Mouse (Mus musculus): ENCODE measurements around the gene Kif17. TPM values are rescaled to one million over a fixed set of nuclear protein-coding genes. Genes with fewer than 3 reads are reported as not detected.

The Kif17 gene
- polyA plus RNA-seq, 1 experiment from 2014 or later = 3.2 TPM

GRCm38 (mm10) chr4:138337341-138337740 lies 87.1 kb downstream of the Kif17 start:
- no peak overlapping the region for H3K4me2 ChIP-seq (replicated peaks)
- no peak overlapping the region for H3K9ac ChIP-seq
- H3K9me3 ChIP-seq (ENCODE audit: control insufficient read depth, low read length) = no peaks in the 10 kb centered on the region
- ATAC-seq (ENCODE audit: low FRiP score) = no peak
- no peak for DNase-seq (ENCODE audit: low spot score)
- no peak overlapping the region for H3K4me3 ChIP-seq (replicated peaks; ENCODE audit: low read length)
- no peak overlapping the region for H3K27ac ChIP-seq
- H3K36me3 ChIP-seq (replicated peaks; ENCODE audit: control insufficient read depth, insufficient read depth) = no peaks in the 10 kb centered on the region
- no peaks in the 10 kb centered on the region for H3K4me1 ChIP-seq (replicated peaks; ENCODE audit: control insufficient read depth, insufficient read depth, low read length)
- H3K27me3 ChIP-seq (ENCODE audit: control insufficient read depth, insufficient read depth, low read length) = no peaks in the 10 kb centered on the region
- 80% methylated on average over 9 of the region's 9 CpGs for WGBS

- H3K9me3 ChIP-seq (ENCODE audit: control insufficient read depth, low read length) = no peaks in the 10 kb centered on the region
Observed at GRCm38 (mm10) chr4:138339963-138340362, 89.7 kb downstream of the Kif17 start.

GRCm38 (mm10) chr4:138341393-138341792 lies 91.2 kb downstream of the Kif17 start:
- Histone ChIP-seq H3K9me3 (ENCODE audit: control insufficient read depth, low read length) (no peaks in the 10 kb centered on the region), H3K4me3 (replicated peaks; ENCODE audit: low read length) (no peak overlapping the region), H3K4me1 (replicated peaks; ENCODE audit: control insufficient read depth, insufficient read depth, low read length) (no peaks in the 10 kb centered on the region), H3K4me2 (replicated peaks) (no peak overlapping the region), H3K36me3 (replicated peaks; ENCODE audit: control insufficient read depth, insufficient read depth) (no peaks in the 10 kb centered on the region), H3K27me3 (ENCODE audit: control insufficient read depth, insufficient read depth, low read length) (no peaks in the 10 kb centered on the region), H3K27ac (no peak overlapping the region), H3K9ac (no peak overlapping the region)
- DNase-seq (ENCODE audit: low spot score) (no peak), ATAC-seq (ENCODE audit: low FRiP score) (no peak)
- 69% methylated on average over 8 of the region's 8 CpGs for WGBS

More at GRCm38 (mm10) chr4:138339963-138340362, 89.7 kb downstream of the Kif17 start:
- DNase-seq (ENCODE audit: low spot score) (peak; percentile 62), ATAC-seq (ENCODE audit: low FRiP score) (no peak)
- Histone ChIP-seq H3K27ac (no peak overlapping the region), H3K36me3 (replicated peaks; ENCODE audit: control insufficient read depth, insufficient read depth) (no peaks in the 10 kb centered on the region), H3K4me2 (replicated peaks) (no peak overlapping the region), H3K9ac (no peak overlapping the region), H3K4me3 (replicated peaks; ENCODE audit: low read length) (no peak overlapping the region), H3K4me1 (replicated peaks; ENCODE audit: control insufficient read depth, insufficient read depth, low read length) (no peaks in the 10 kb centered on the region), H3K27me3 (ENCODE audit: control insufficient read depth, insufficient read depth, low read length) (no peaks in the 10 kb centered on the region)
- 28% methylated on average over 4 of the region's 4 CpGs for WGBS

GRCm38 (mm10) chr4:138342048-138342447 lies 91.8 kb downstream of the Kif17 start:
- H3K27me3 ChIP-seq (ENCODE audit: control insufficient read depth, insufficient read depth, low read length) = no peaks in the 10 kb centered on the region
- no peak overlapping the region for H3K4me3 ChIP-seq (replicated peaks; ENCODE audit: low read length)
- DNase-seq (ENCODE audit: low spot score) (no peak), ATAC-seq (ENCODE audit: low FRiP score) (no peak)
- H3K9ac ChIP-seq = no peak overlapping the region
- H3K27ac ChIP-seq = no peak overlapping the region
- WGBS = 80% methylated on average over 7 of the region's 7 CpGs
- H3K36me3 ChIP-seq (replicated peaks; ENCODE audit: control insufficient read depth, insufficient read depth) = no peaks in the 10 kb centered on the region
- H3K4me1 ChIP-seq (replicated peaks; ENCODE audit: control insufficient read depth, insufficient read depth, low read length) = no peaks in the 10 kb centered on the region
- no peaks in the 10 kb centered on the region for H3K9me3 ChIP-seq (ENCODE audit: control insufficient read depth, low read length)
- H3K4me2 ChIP-seq (replicated peaks) = no peak overlapping the region

GRCm38 (mm10) chr4:138342778-138343177 lies 92.5 kb downstream of the Kif17 start:
- Histone ChIP-seq H3K9me3 (ENCODE audit: control insufficient read depth, low read length) (no peaks in the 10 kb centered on the region), H3K27ac (no peak overlapping the region), H3K4me2 (replicated peaks) (no peak overlapping the region), H3K4me1 (replicated peaks; ENCODE audit: control insufficient read depth, insufficient read depth, low read length) (no peaks in the 10 kb centered on the region), H3K27me3 (ENCODE audit: control insufficient read depth, insufficient read depth, low read length) (no peaks in the 10 kb centered on the region), H3K36me3 (replicated peaks; ENCODE audit: control insufficient read depth, insufficient read depth) (no peaks in the 10 kb centered on the region), H3K9ac (no peak overlapping the region), H3K4me3 (replicated peaks; ENCODE audit: low read length) (no peak overlapping the region)
- 87% methylated on average over 6 of the region's 6 CpGs for WGBS
- no peak for DNase-seq (ENCODE audit: low spot score)
- no peak for ATAC-seq (ENCODE audit: low FRiP score)

GRCm38 (mm10) chr4:138343341-138343837 lies 93.2 kb downstream of the Kif17 start:
- no peaks in the 10 kb centered on the region for H3K27me3 ChIP-seq (ENCODE audit: control insufficient read depth, insufficient read depth, low read length)
- no peak overlapping the region for H3K9ac ChIP-seq
- H3K4me2 ChIP-seq (replicated peaks) = no peak overlapping the region
- no peak overlapping the region for H3K4me3 ChIP-seq (replicated peaks; ENCODE audit: low read length)
- no peak for ATAC-seq (ENCODE audit: low FRiP score)
- 69% methylated on average over 10 of the region's 10 CpGs for WGBS
- H3K27ac ChIP-seq = no peak overlapping the region
- DNase-seq (ENCODE audit: low spot score) = no peak
- no peaks in the 10 kb centered on the region for H3K9me3 ChIP-seq (ENCODE audit: control insufficient read depth, low read length)
- no peaks in the 10 kb centered on the region for H3K36me3 ChIP-seq (replicated peaks; ENCODE audit: control insufficient read depth, insufficient read depth)
- H3K4me1 ChIP-seq (replicated peaks; ENCODE audit: control insufficient read depth, insufficient read depth, low read length) = no peaks in the 10 kb centered on the region

- 74% methylated on average over 9 of the region's 9 CpGs for WGBS
- no peak overlapping the region for H3K4me2 ChIP-seq (replicated peaks)
- no peaks in the 10 kb centered on the region for H3K36me3 ChIP-seq (replicated peaks; ENCODE audit: control insufficient read depth, insufficient read depth)
- no peak overlapping the region for H3K9ac ChIP-seq
- no peak overlapping the region for H3K27ac ChIP-seq
- ATAC-seq (ENCODE audit: low FRiP score) = no peak
- no peak for DNase-seq (ENCODE audit: low spot score)
- H3K27me3 ChIP-seq (ENCODE audit: control insufficient read depth, insufficient read depth, low read length) = no peaks in the 10 kb centered on the region
- no peaks in the 10 kb centered on the region for H3K4me1 ChIP-seq (replicated peaks; ENCODE audit: control insufficient read depth, insufficient read depth, low read length)
- no peaks in the 10 kb centered on the region for H3K9me3 ChIP-seq (ENCODE audit: control insufficient read depth, low read length)
- no peak overlapping the region for H3K4me3 ChIP-seq (replicated peaks; ENCODE audit: low read length)
Observed at GRCm38 (mm10) chr4:138344891-138345545, 94.8 kb downstream of the Kif17 start.

GRCm38 (mm10) chr4:138347280-138347679 lies 97.0 kb downstream of the Kif17 start:
- Histone ChIP-seq H3K4me1 (replicated peaks; ENCODE audit: control insufficient read depth, insufficient read depth, low read length) (no peaks in the 10 kb centered on the region), H3K36me3 (replicated peaks; ENCODE audit: control insufficient read depth, insufficient read depth) (no peaks in the 10 kb centered on the region), H3K9ac (no peak overlapping the region), H3K4me3 (replicated peaks; ENCODE audit: low read length) (no peak overlapping the region), H3K27ac (no peak overlapping the region), H3K4me2 (replicated peaks) (no peak overlapping the region), H3K27me3 (ENCODE audit: control insufficient read depth, insufficient read depth, low read length) (no peaks in the 10 kb centered on the region), H3K9me3 (ENCODE audit: control insufficient read depth, low read length) (no peaks in the 10 kb centered on the region)
- 70% methylated on average over 1 of the region's 1 CpGs for WGBS
- ATAC-seq (ENCODE audit: low FRiP score) (no peak), DNase-seq (ENCODE audit: low spot score) (no peak)

- Histone ChIP-seq H3K9ac (no peak overlapping the region), H3K4me1 (replicated peaks; ENCODE audit: control insufficient read depth, insufficient read depth, low read length) (no peaks in the 10 kb centered on the region), H3K4me3 (replicated peaks; ENCODE audit: low read length) (no peak overlapping the region), H3K9me3 (ENCODE audit: control insufficient read depth, low read length) (no peaks in the 10 kb centered on the region), H3K4me2 (replicated peaks) (no peak overlapping the region), H3K27ac (no peak overlapping the region), H3K36me3 (replicated peaks; ENCODE audit: control insufficient read depth, insufficient read depth) (no peaks in the 10 kb centered on the region), H3K27me3 (ENCODE audit: control insufficient read depth, insufficient read depth, low read length) (no peaks in the 10 kb centered on the region)
- WGBS = 79% methylated on average over 7 of the region's 7 CpGs
- ATAC-seq (ENCODE audit: low FRiP score) = no peak
- no peak for DNase-seq (ENCODE audit: low spot score)
Observed at GRCm38 (mm10) chr4:138348716-138349115, 98.5 kb downstream of the Kif17 start.

Data from hindbrain, embryonic 14.5 days (tissue).